Mouse (Mus musculus) heart, embryonic 11.5 days (tissue): ENCODE data around the gene Myadml2. TPM values are rescaled to one million over a fixed set of nuclear protein-coding genes. Genes with fewer than 3 reads are reported as not detected.
A peak's percentile ranks its signal among the peaks of the same experiment; 100 is the strongest.

Experiments used
- ATAC-seq: fragments of 200-750 bp; cut with Nextera tagmentation; replicated peaks from 2 replicates; pipeline ENCODE4 v1.8.0; 2017; ENCODE audit warnings: moderate library complexity; ENCODE audit not compliant: insufficient number of reproducible peaks, low FRiP score, low TSS enrichment
- H3K27ac ChIP-seq: fragments of 300-500 bp; sonication (generic); 2 replicates; pipeline ENCODE4 v1.5.1; 2014; ENCODE audit warnings: mild to moderate bottlenecking, low read depth, low read length
- H3K27me3 ChIP-seq: fragments of 300-500 bp; sonication (generic); 2 replicates; pipeline ENCODE4 v1.6.1; 2014; ENCODE audit warnings: mild to moderate bottlenecking, low read length, mixed read lengths; ENCODE audit not compliant: control insufficient read depth, insufficient read depth
- H3K36me3 ChIP-seq: fragments of 300-500 bp; sonication (generic); 2 replicates; pipeline ENCODE4 v1.6.1; 2014; ENCODE audit warnings: mild to moderate bottlenecking, low read length, moderate library complexity, mixed read lengths; ENCODE audit not compliant: control insufficient read depth, insufficient read depth
- H3K4me1 ChIP-seq: fragments of 300-500 bp; sonication (generic); 2 replicates; pipeline ENCODE4 v1.6.1; 2014; ENCODE audit warnings: low read length; ENCODE audit not compliant: control insufficient read depth, insufficient read depth
- H3K4me2 ChIP-seq: fragments of 300-500 bp; sonication (generic); 2 replicates; pipeline ENCODE4 v1.6.1; 2014; ENCODE audit warnings: mild to moderate bottlenecking, moderate library complexity
- H3K4me3 ChIP-seq: fragments of 300-500 bp; sonication (generic); 2 replicates; pipeline ENCODE4 v1.5.1; 2014; ENCODE audit warnings: low read depth, low read length
- H3K9ac ChIP-seq: fragments of 300-500 bp; sonication (generic); 2 replicates; pipeline ENCODE4 v1.6.1; 2014; ENCODE audit warnings: mild to moderate bottlenecking, low read depth, low read length, moderate library complexity
- H3K9me3 ChIP-seq: fragments of 300-500 bp; sonication (generic); replicated peaks from 2 replicates; pipeline ENCODE4 v1.6.1; 2016; ENCODE audit warnings: low read length; ENCODE audit not compliant: control insufficient read depth
- WGBS: fragments of 180-500 bp; shearing (Covaris S2); extraction: QIAGEN DNeasy Blood & Tissue Kit; methylation state at CpG from one replicate; pipeline ENCODE4 v1.1.7; 2014; ENCODE audit not compliant: insufficient replicate concordance; 5-methylcytosine and 5-hydroxymethylcytosine counted together
- polyA plus RNA-seq: library from polyadenylated mRNA; unstranded; fragments of >200 nt; fragmentation: Nextera tagmentation; extraction: Ambion mirVana; gene quantifications from 2 replicates; pipeline ENCODE4 v1.2.1, GENCODE M21; 2014

Myadml2 gene
- polyA plus RNA-seq = 8.1 and 12.3 TPM in 2 replicates

- Histone ChIP-seq H3K27me3 (peaks cover 13% of the 10 kb centered on the region), H3K4me2 (peak within 1 kb of the TSS; percentile 67), H3K9me3 (no peaks in the 10 kb centered on the region), H3K27ac (peak within 1 kb of the TSS; percentile 90), H3K4me3 (peak within 1 kb of the TSS; percentile 49), H3K9ac (peak within 1 kb of the TSS; percentile 71), H3K4me1 (peaks cover 16% of the 10 kb centered on the region), H3K36me3 (no peaks in the 10 kb centered on the region)
- ATAC-seq = 0 out of 2 replicates have a peak, but pooled peaks have one; percentile 9
- 2% methylated on average over 13 of the region's 13 CpGs for whole genome bisulfite sequencing
Measured at GRCm38 (mm10) chr11:120648001-120648476, at the start of gene Myadml2. Myadml2 (minus strand) TSS chr11:120648158.

GRCm38 (mm10) chr11:120697741-120698140, 49.8 kb upstream of the Myadml2 start:
- H3K9ac ChIP-seq = peak overlapping the region; percentile 17; the same call in 1 of the 2 replicates
- WGBS = 28% methylated on average over 10 of the region's 10 CpGs
- no peaks in the 10 kb centered on the region for H3K9me3 ChIP-seq
- H3K4me3 ChIP-seq = no peak overlapping the region
- no peaks in the 10 kb centered on the region for H3K27me3 ChIP-seq
- H3K4me2 ChIP-seq = no peak overlapping the region; the same call in 1 of the 2 replicates
- H3K36me3 ChIP-seq = peaks cover 3% of the 10 kb centered on the region; the same call in 1 of the 2 replicates
- 0 out of 2 replicates have a peak, but pooled peaks have one; percentile 29 for ATAC-seq
- H3K4me1 ChIP-seq = peaks cover 37% of the 10 kb centered on the region
- peak overlapping the region; percentile 84 for H3K27ac ChIP-seq

- H3K9ac ChIP-seq = no peak overlapping the region
- peaks cover 37% of the 10 kb centered on the region for H3K4me1 ChIP-seq
- no peak for ATAC-seq
- H3K4me2 ChIP-seq = no peak overlapping the region
- no peak overlapping the region for H3K4me3 ChIP-seq
- H3K9me3 ChIP-seq = no peaks in the 10 kb centered on the region
- WGBS = 82% methylated on average over 6 of the region's 6 CpGs
- peaks cover 3% of the 10 kb centered on the region; the same call in 1 of the 2 replicates for H3K36me3 ChIP-seq
- H3K27me3 ChIP-seq = no peaks in the 10 kb centered on the region
- H3K27ac ChIP-seq = no peak overlapping the region
Measured at GRCm38 (mm10) chr11:120696568-120696967, 48.6 kb upstream of the Myadml2 start.

- WGBS = 54% methylated on average over 12 of the region's 12 CpGs
- H3K9me3 ChIP-seq = no peaks in the 10 kb centered on the region
- 0 out of 2 replicates have a peak overlapping the region, but pooled peaks have one; percentile 44 for H3K9ac ChIP-seq
- peak overlapping the region; percentile 7; the same call in 1 of the 2 replicates for H3K4me2 ChIP-seq
- H3K4me3 ChIP-seq = no peak overlapping the region
- peaks cover 37% of the 10 kb centered on the region for H3K4me1 ChIP-seq
- no peaks in the 10 kb centered on the region for H3K27me3 ChIP-seq
- peak overlapping the region; percentile 74 for H3K27ac ChIP-seq
- ATAC-seq = no peak; the same call in 1 of the 2 replicates
- H3K36me3 ChIP-seq = peaks cover 3% of the 10 kb centered on the region; the same call in 1 of the 2 replicates
Measured at GRCm38 (mm10) chr11:120695641-120696040, 47.7 kb upstream of the Myadml2 start.

GRCm38 (mm10) chr11:120695184-120695583, 47.2 kb upstream of the Myadml2 start:
- 22% methylated on average over 4 of the region's 4 CpGs for WGBS
- Histone ChIP-seq H3K4me2 (no peak overlapping the region), H3K36me3 (peaks cover 5% of the 10 kb centered on the region), H3K4me3 (no peak overlapping the region), H3K9me3 (no peaks in the 10 kb centered on the region), H3K4me1 (peaks cover 37% of the 10 kb centered on the region), H3K27me3 (no peaks in the 10 kb centered on the region), H3K27ac (peak overlapping the region; percentile 74), H3K9ac (no peak overlapping the region; the same call in 1 of the 2 replicates)
- 0 out of 2 replicates have a peak, but pooled peaks have one; percentile 53 for ATAC-seq

- no peaks in the 10 kb centered on the region for H3K9me3 ChIP-seq
- H3K9ac ChIP-seq = no peak overlapping the region
- H3K4me2 ChIP-seq = no peak overlapping the region
- 86% methylated on average over 3 of the region's 3 CpGs for WGBS
- peaks cover 32% of the 10 kb centered on the region for H3K4me1 ChIP-seq
- no peak overlapping the region for H3K4me3 ChIP-seq
- peaks cover 9% of the 10 kb centered on the region; the same call in 1 of the 2 replicates for H3K36me3 ChIP-seq
- no peak overlapping the region for H3K27ac ChIP-seq
- H3K27me3 ChIP-seq = no peaks in the 10 kb centered on the region
- no peak for ATAC-seq
Measured at GRCm38 (mm10) chr11:120693461-120693860, 45.5 kb upstream of the Myadml2 start.

GRCm38 (mm10) chr11:120692471-120693011, 44.6 kb upstream of the Myadml2 start:
- no peak overlapping the region for H3K4me3 ChIP-seq
- WGBS = 93% methylated on average over 4 of the region's 4 CpGs
- no peak overlapping the region for H3K4me2 ChIP-seq
- H3K27me3 ChIP-seq = no peaks in the 10 kb centered on the region
- ATAC-seq = no peak
- no peak overlapping the region for H3K27ac ChIP-seq
- H3K9me3 ChIP-seq = no peaks in the 10 kb centered on the region
- peaks cover 9% of the 10 kb centered on the region; the same call in 1 of the 2 replicates for H3K36me3 ChIP-seq
- H3K9ac ChIP-seq = no peak overlapping the region
- peaks cover 23% of the 10 kb centered on the region for H3K4me1 ChIP-seq

- no peaks in the 10 kb centered on the region; the same call in 1 of the 2 replicates for H3K4me1 ChIP-seq
- H3K27ac ChIP-seq = no peak overlapping the region
- ATAC-seq = no peak
- no peaks in the 10 kb centered on the region for H3K9me3 ChIP-seq
- WGBS = 84% methylated on average over 3 of the region's 3 CpGs
- no peak overlapping the region for H3K4me3 ChIP-seq
- H3K4me2 ChIP-seq = no peak overlapping the region
- H3K36me3 ChIP-seq = peaks cover 13% of the 10 kb centered on the region; the same call in 1 of the 2 replicates
- no peaks in the 10 kb centered on the region for H3K27me3 ChIP-seq
- no peak overlapping the region for H3K9ac ChIP-seq
Measured at GRCm38 (mm10) chr11:120689365-120689764, 41.4 kb upstream of the Myadml2 start.
